Mouse (Mus musculus): ENCODE measurements around the gene Traf1. TPM values are rescaled to one million over a fixed set of nuclear protein-coding genes. Genes with fewer than 3 reads are reported as not detected.

Traf1 gene
- total RNA-seq, 2 experiments from 2014 or later: 0.41 to 1.7 TPM

GRCm38 (mm10) chr2:34966243-34966934 lies 4.8 kb upstream of the Traf1 start:
- no peak for DNase-seq

- no peak for DNase-seq
These were observed 4.2 kb upstream of the Traf1 start for GRCm38 (mm10) chr2:34965806-34966205.

- peak; percentile 48 for DNase-seq
These were observed 3.7 kb upstream of the Traf1 start for GRCm38 (mm10) chr2:34965293-34965692.

- no peak for DNase-seq
These were observed 3.1 kb upstream of the Traf1 start for GRCm38 (mm10) chr2:34964651-34965050.

GRCm38 (mm10) chr2:34964230-34964629 lies 2.7 kb upstream of the Traf1 start:
- no peak for DNase-seq

- no peak for DNase-seq
These were observed 1.9 kb upstream of the Traf1 start for GRCm38 (mm10) chr2:34963371-34963956.

GRCm38 (mm10) chr2:34962893-34963292 lies 1.3 kb upstream of the Traf1 start:
- no peak for DNase-seq

GRCm38 (mm10) chr2:34962211-34962610 lies 639 bp upstream of the Traf1 start:
- no peak for DNase-seq

- no peak for DNase-seq
These were observed 606 bp downstream of the Traf1 start for GRCm38 (mm10) chr2:34960966-34961365.

GRCm38 (mm10) chr2:34960466-34960865 lies 1.1 kb downstream of the Traf1 start:
- DNase-seq: no peak

GRCm38 (mm10) chr2:34958582-34958981 lies 3.0 kb downstream of the Traf1 start:
- DNase-seq: no peak

- no peak for DNase-seq
These were observed 3.5 kb downstream of the Traf1 start for GRCm38 (mm10) chr2:34958036-34958435.

GRCm38 (mm10) chr2:34957405-34957804 lies 4.2 kb downstream of the Traf1 start:
- DNase-seq: no peak

GRCm38 (mm10) chr2:34956941-34957340 lies 4.6 kb downstream of the Traf1 start:
- no peak for DNase-seq

GRCm38 (mm10) chr2:34954344-34954743 lies 7.2 kb downstream of the Traf1 start:
- DNase-seq: no peak

- DNase-seq: no peak
These were observed 7.9 kb downstream of the Traf1 start for GRCm38 (mm10) chr2:34953547-34954116.

GRCm38 (mm10) chr2:34953018-34953417 lies 8.6 kb downstream of the Traf1 start:
- DNase-seq: no peak

- no peak for DNase-seq
These were observed 10.1 kb downstream of the Traf1 start for GRCm38 (mm10) chr2:34951469-34951868.

- peak; percentile 27 for DNase-seq
These were observed 12.9 kb downstream of the Traf1 start for GRCm38 (mm10) chr2:34948622-34949021.

GRCm38 (mm10) chr2:34946046-34946445 lies 15.5 kb downstream of the Traf1 start:
- no peak for DNase-seq

- no peak for DNase-seq
These were observed 16.0 kb downstream of the Traf1 start for GRCm38 (mm10) chr2:34945580-34945979.

GRCm38 (mm10) chr2:34944761-34945160 lies 16.8 kb downstream of the Traf1 start:
- peak; percentile 69 for DNase-seq

- DNase-seq: no peak
These were observed 17.9 kb downstream of the Traf1 start for GRCm38 (mm10) chr2:34943556-34944120.
